Mouse (Mus musculus) cerebellum, adult 2 months (tissue): ENCODE measurements at regions not wholly inside any gene's neighbourhood (a gene's known extent, or its start where the extent isn't known, plus 50 kb on each side); places are given as distances from the start of the nearest gene placed in this dataset.

Experiments
- CTCF ChIP-seq: fragments of 200-500 bp; IDR thresholded peaks from 2 replicates; pipeline ENCODE4 v1.5.1; 2011; ENCODE audit warnings: low read depth, mild to moderate bottlenecking, control low read depth, low read length, moderate library complexity, borderline replicate concordance; ENCODE audit not compliant: insufficient read depth
- POLR2A ChIP-seq: fragments of 200-500 bp; IDR thresholded peaks from 2 replicates; pipeline ENCODE4 v1.6.1; 2011; ENCODE audit warnings: low read length, control low read depth, borderline replicate concordance; ENCODE audit not compliant: insufficient read depth

DNA sequence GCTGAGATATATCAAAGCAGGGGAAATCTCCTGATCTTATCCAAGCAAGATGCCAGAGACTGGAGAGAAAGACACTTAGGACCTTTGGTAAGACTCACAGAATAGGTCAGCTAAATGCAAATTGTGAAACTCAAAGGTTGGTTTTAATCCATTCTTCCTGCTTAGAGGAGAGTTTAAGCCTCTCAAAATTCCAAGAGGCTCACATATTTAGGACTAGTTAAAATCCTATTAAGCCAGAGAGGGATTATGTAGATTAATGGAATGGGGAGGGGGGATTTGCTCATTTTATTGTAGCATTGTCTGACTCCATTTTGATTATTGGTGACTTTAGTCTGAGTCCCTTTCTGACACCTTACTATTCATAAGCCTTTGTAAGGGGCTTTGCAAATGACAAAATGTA is 1284.0 kb upstream of the Aga start:
- TF ChIP-seq POLR2A (no peak), CTCF (no peak)
